Mouse (Mus musculus) cerebellum, postnatal 25 days (tissue): ENCODE measurements around the gene Vsig2.

Source experiments
- DNase-seq, 2 experiments: peaks; one replicate each; pipeline ENCODE4 v3.0.0; 2021; ENCODE audit warnings: mixed read lengths in 2 of 2

Vsig2 gene

DNA sequence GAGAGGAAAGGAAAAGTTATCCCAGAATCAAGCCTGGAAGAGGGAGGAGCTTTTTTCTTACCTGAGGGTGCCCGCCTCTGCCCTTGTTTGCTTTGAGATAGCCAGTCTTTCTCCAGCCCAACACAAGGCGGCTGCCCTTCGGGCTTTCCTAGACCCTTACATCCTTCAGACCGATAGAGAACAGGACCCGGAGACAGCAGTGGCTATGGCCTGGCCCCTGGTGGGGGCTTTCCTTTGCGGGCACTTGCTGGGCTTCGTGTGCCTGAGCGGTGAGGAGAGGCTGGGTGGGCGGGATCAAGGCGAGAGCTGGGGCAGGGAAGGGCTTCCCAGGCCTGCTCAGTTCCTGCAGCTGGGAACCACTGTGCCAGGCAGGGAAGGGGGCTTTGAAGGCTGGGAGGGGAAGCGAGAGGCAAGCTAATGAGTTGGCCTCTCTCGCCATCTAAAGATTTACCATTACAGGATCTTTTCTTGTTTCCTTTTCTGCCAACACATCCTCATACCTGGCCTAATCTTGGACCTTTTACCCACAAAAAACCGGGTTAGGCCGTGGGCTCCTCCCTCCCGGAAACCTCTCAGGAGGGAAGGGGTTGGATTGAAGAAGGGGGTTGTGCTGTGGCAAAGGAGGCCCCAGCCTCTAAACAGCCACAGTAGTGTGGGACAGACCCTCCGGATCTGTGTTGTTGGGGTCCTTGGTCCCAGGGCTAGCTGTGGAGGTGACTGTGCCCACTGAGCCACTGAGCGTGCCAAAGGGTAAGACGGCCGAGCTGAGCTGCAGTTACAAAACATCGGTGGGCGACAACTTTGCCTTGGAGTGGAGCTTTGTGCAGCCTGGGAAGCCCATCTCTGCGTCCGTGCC lies at the start of gene Vsig2:
Vsig2 (plus strand) TSS at position 86 of the 856 bp plus-strand sequence.
- DNase-seq: no peak

DNA sequence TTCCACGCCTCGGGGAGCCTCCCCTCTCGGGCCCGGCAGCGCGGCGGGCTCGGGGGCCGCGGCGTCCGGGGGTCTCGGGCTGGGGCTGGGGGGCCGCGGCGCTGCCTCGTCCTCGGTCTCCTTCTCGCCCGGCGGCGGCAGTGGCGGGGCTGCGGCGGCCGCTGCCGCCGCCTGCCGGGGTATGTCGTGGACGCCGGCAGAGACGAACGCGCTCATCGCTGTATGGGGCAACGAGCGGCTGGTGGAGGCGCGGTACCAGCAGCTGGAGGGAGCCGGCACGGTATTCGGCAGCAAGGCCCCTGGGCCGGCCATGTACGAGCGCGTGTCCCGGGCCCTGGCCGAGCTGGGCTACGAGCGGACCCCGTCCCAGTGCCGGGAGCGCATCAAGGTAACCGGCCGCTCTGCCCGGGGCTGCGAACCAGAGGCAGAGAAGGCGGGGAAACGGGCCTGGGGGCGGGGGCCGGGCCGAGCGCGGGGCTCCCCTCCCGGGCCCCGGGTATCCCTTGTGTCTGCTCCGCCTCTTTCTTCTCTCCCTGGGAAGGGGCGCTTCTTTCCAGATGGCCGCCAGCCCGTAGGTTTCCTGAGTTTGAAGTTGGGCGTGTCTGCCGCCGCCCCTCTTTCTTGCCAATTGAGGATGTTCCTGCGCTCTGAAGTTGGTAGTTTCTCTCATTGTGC lies 49.5 kb upstream of the Vsig2 start:
- peak; percentile 43 to 50 for DNase-seq

DNA sequence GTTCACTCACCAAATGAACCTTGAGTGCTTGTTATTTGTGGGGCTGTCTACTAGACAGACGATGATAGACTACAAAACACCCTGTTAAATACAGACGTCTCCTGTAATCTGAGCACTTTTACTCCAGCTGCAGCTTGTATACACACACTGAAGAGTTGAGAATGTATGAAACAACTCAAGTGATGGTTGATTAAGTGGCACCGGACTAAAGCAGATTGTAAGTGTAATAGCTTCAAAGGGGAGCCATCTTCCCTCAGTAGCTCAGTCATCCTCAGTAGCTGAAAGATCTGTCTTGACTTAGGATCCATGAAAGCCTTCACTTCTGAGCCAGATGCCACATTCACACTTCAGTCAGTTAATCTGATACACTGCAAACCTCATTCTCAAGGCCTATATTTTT lies 43.3 kb upstream of the Vsig2 start:
- DNase-seq: no peak

DNA sequence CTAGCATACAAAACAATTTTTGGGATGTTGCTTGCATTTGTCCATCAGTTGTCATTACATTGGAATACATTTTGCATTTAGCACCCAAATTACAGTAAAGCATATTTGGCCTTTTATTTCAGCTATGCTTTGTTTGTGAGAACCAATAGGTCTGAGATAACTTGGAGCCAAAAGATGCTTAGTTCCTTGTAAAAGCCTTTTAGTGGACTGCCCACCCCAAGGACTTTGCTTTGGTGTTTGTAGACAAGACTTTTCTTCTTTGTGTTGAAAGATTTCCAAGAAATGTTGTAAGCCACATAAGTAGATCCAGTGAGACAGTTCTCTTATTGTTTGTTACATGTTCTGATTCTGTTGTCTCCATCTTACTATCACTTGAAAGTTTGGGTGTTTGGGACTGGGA lies 42.7 kb upstream of the Vsig2 start:
- no peak for DNase-seq

DNA sequence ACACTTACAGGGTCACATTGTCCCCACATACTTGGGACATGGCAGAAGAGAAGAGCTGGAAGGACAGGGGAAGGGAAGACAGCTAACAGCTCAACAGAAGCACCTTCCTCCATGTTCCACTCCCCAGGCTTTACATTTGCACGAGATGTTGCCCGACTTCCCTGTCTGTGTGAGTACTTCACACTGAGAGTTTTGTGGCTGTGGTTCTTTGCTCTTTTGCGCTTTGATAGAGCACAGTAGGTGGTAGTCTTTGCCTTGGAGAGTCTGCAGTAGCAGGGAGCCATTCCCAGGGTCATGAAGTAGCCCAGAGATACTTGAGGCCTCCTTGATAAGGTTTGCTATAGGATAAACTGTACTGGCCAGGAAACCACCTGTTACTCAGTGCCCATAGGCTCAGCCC lies 38.9 kb upstream of the Vsig2 start:
- DNase-seq: no peak

DNA sequence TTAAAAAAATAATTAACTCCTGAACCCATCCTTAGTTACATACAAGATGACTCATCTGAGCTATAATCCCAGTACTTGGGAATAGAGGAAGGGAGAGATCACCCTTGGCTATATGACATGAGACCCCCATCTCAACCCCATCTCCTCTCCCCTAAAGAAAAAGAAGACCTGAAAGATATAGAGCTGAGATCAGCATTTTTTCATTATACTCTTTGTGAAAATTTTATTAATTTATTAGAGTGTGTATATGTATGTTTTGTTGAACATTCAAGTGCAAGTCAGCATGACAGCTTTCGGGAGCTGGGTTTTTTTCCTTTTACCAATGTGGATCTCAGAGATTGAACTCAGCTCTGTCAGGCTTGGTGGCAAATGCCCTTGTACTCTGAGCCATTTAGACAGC lies 37.9 kb upstream of the Vsig2 start:
- no peak for DNase-seq

DNA sequence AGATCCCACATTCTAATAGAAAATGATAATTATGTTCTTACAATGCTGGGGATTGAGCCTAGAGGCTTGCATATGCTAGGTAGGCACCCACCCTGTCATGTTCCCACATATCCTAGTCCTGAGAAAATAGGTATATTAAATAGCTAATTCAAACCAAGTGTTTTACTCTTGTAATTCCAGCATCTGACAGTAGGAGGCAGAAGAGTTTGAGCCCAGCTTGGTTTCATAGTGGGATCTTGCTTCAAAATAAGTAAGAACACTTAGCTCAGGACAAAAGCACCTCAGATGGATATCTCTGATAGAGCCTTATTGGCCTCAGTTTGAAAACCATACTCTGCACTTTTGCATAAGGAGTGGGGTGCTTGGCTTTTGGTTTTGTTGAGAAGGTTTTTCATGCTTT lies 34.7 kb upstream of the Vsig2 start:
- no peak for DNase-seq

DNA sequence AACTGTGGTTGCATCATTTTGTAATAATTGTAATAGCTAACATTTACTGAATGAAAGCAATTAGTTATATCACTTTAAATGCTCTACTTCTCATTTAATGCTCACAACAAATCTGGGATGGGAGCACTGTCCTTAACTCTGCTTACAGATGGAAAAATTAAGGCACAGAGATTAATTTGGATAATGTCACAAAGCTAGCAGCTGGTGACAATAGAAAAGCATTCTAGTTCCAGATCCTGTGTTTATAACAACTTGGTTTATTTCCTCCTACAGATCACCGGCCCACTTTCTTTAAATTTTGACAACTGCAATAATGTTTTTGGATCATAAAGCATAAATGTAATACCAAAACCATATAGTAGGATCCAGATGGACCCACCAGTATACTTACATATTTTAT lies 33.0 kb upstream of the Vsig2 start:
- no peak for DNase-seq

DNA sequence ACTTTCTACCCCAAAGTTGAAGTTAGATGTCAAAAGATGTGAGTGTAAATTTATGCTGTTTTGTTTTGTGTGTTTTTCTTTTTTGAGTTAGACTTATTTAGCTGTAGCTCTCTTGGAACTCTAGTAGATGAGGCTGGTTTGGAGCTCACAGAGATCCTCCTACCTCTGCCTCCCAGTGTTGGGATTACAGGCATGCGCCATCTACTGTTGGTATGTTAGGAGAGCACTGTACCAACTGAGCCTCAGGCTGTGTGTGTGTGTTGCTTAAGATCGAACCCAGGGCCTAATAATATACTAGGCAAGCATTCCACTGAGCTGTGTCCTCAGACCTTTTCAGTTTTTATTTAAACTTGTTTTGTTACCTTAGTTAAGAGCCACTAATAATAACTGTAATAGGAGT lies 27.0 kb upstream of the Vsig2 start:
- no peak for DNase-seq

DNA sequence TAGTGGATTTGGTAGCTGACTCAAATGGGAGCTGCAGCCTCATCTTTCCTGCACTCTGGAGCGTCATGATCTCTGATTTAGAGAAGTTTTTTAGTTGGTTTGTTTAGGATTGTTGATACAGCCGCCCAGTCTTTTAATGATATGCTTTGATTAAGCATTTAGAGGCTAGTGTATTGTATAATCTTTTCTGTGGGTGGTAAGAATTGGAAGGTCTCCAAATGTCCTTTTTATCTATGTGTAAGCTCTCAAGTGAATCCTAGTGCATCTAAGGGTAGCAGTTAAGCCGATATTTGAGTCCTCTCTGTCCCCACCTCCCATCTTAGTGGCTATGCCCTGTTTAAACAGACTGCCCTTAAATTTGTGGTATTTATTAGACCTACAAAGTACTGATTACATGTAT lies 24.6 kb upstream of the Vsig2 start:
- no peak for DNase-seq

DNA sequence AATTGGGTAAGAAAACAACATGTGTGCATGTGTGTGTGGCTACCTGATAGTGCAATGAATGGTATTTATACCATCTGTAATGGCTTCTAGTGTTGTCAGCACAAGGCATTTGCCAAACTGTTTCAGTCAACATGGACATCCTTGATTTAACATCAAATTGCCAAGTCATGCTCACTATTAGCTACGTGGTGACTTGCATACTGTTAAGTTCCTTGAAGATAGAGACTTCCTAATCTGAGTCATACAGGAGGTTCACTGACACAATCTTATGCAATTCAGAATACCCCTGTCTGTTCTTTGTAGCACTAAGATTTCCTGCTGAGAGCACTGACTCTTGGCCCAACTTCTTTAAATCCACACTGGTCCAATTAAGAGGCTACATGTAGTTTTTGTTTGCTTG lies 21.6 kb upstream of the Vsig2 start:
- no peak for DNase-seq

DNA sequence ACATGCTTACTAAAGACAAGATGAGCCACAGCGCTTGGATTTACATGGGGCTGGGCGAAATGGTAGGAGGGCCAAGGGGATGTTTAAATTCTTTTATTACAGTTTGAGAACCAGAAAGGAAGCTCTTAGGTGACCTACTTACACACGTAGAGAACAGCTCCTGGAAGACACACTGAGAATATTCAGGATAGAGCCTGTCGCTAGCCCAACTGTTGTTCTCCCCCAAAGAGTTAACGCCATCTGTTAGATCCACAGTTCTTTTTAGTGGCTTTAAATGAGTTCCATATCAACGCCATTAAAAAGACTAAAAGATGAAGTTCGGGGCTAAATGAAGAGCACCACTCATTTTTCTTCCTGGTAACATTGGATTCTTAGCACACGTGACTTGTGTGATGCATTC lies 20.1 kb upstream of the Vsig2 start:
- peak; percentile 36 to 42 for DNase-seq

DNA sequence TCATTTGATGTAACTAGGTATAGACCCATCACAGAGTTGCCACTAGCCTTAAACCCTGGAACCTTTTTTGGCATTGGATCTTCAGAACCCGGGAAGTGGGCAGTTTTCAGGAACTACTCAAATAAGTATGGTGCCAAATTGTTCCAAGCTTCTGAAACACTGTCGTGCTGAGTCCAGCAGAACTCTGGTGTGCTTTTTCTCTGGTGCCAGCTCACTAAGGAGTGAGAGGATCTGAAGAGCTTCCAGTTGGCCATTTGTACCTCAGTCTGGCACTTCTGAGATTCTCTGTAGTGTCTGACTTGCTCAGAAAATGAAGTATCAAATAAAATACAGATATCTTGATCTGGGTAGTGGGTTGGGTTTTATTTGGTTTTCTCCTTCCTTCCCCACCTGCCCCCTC lies 19.1 kb upstream of the Vsig2 start:
- DNase-seq: peak; percentile 19 to 33

DNA sequence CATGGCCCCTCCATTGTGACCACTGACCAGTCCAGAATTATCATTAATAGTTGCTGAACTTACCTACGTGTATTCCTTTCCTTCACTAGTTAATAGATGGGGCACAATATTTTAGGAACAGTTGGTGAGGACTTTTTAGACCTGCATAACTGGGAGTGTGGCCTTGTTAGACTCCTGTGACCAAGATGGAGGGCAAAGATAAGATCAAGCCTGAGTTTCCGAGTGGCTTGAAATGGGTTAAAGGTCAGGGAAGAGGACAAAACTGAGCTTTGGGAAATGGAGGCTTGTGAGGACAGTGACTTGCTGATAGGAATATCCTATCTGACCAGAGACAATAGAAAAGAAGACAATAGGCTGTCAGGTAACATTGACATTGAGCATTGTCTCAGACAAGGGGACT lies 13.6 kb upstream of the Vsig2 start:
- no peak for DNase-seq

DNA sequence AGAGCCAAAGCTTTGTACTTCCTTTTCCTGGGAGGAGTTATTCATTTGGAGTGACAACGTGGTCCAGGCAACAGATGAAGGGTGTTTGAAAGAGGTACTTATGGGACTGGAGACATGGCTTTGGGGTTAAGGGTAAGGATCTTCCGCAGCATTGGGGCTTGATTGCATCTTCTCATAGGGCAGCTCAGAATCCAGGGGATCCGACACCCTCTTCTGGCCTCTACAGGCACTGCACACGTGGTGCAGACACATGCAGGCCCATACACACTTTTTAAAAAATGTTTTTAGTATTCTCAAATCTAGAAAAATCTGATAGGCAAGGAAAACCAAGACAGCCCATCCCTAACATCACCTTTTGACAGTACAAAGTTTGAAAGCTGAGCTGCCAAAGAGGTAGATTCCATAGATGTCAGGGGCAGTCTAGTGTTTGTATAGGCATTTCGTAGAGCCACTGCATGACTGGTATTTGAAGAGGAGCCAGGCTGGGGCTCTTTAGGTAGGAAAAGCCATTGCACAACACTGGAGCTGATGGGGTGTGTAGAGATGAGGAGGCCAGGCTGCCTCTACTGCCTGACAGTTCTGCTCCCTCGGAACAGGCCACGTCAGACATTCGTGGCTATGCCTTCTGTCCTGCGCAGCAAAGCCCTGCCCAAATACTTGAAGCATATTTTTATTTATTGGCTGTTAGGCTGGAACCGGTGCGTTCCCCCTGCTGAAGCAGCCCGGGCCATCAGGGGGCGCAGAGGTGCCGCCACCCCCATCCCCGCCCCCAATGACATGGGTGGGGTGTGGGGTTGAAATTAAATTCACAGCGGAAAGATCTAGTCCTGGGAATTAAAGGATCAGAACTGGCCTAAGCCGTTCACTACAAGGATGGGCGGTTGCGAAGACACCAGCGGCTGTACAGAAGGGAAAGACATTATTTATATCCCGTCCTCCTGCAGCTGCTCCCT lies 12.3 kb upstream of the Vsig2 start:
- no peak for DNase-seq

DNA sequence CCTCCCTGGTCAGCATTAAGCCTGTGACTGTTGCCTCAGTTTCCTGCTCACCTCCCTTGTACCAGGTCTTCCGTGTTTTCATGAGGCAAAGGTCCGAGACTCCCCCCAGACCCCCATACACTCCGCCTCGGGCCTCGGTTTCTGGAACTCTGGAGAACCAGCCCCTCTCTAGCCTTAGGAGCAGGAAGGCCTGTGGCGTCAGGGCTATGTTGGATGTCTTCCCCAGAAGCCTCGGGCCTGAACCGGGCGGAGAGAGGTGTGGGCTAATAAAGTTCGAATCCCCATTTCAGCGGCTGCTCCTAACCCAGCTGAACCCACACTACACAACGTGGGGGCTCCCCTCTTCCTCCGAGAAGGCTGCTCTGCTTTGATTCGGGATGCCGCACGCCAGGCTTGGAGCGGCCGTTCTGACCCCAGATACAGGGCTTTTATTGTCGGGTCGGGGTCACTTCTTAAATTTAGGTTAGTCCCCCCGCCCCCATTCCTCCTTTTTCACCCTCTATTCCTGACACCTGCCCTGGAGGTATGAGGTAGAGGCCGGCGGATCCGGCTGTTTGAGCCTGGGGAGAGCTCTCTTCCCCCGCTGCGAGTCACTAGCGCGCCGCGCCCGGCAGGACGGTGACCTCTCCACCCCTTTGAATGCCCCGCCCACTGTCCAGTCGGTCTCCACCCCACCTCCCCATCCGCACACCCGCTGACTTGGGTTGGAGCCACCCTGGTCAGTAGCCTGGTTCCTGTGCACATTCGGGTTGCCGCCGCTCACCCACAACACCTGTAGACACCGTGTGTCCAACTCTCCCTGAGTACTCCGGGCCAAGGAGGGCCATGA lies 11.4 kb upstream of the Vsig2 start, which contains the start of gene Esam:
Esam (plus strand) TSS at position 683 of the 829 bp plus-strand sequence.
- DNase-seq: peak; percentile 27 to 54

DNA sequence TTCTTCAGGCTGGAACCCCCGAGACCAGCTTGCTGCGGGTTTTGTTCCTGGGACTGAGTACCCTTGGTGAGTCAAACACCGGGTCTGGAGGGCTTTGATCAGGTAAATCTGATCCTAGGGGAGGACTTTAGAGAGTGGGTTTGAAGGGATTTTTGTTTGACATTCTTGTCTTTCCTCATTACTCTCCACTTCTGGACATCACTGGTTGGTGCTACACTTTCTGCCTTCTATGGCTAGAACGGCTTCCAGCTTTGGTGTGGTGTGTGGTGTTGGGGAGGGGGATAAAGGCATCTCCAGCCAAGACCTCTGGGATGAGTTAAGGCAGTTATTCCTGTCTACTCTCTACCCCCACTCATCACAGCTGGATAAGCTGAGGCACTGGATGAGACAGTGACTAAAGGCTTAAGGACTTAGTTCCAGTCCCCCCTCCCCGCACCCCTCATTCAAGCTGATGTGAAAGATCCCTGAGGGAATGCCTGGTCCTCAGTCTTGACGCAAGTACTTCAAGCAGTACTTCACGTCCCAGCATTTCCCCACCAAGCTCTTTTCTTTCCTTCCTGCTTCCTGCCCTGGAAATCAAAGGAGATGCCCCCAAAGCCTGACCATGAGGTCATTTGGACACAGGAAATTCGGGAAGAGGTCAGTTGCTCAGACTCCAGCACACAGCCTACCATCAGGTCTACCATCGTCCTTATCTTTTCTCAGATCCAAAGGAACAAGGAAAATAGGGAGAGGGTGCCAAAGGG lies 10.7 kb upstream of the Vsig2 start:
- no peak for DNase-seq

DNA sequence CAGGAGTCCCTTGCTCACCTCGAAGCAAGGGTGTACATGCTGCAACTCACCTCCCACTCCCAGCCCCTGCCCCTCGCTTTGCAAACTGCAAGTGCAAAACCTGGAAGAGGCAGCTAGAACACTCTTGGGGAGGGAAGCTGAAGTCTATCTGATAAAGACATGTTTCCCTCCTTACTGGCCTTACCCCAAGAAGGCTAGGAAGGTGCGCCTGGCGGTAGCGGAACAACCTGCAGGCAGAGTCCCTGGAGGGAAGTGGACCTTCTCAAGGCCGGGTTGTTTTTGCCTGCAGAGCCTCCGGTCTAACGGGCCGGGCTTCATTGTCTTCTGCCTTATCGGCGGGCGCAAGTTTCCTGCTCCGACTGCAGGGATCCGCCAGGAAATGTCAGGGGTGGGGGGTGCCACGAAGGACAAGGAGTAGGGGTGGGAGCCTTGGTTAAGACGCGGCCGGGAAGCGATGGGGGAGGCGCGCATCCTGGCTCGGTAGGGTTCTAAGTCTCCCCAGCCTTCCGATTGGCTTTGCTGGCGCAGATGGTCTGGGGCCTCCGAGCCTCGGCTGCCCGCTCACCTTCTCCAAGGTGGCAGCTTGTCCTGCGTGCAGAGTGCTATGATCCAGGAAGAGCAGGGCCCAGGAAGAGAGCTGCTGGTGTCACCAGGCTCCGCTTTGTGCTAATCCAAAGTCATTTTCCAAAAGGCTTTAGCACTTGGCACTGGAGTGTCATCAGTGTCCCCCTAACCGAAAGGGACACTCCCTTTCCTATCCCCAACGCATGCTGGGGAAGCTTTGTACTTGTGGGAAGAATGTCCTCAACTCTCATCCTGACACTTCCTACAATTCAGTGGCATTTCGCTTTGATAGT lies 8.8 kb upstream of the Vsig2 start:
- peak; percentile 69 to 71 for DNase-seq

DNA sequence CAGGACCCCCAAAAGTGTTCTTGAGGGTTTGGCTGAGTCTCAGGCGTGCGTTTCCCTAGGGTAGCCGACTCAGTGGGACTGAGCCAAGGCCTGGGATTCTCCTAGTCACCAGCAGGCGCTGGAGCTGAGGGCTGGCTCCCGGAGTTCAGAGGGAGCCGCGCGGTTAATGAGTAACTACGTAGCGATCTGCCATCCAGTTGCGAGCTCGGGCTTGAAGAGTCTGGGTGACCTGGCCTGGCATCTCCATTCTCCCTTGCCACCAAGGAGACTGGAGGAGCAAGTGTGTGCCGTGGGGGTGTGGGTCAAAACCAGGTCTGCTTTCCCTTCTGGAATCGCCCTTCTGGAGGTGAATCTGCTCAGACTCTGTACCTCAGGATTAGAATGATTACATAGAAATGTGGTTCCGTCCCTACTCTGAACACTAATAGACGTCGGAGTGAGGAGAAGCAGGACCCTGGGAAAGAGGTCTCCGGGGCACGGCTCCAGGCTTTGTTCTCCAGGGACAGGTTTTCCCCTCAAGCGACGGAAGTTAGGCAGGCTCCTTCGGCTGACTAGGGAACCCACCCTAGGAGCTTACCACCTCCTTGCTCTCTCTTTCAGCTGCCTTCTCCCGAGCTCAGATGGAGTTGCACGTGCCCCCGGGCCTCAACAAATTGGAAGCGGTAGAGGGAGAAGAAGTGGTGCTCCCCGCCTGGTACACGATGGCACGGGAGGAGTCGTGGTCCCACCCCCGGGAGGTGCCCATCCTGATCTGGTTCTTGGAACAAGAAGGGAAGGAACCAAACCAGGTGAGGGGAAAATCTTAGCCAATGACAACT lies 8.0 kb upstream of the Vsig2 start:
- peak; percentile 61 to 62 for DNase-seq

DNA sequence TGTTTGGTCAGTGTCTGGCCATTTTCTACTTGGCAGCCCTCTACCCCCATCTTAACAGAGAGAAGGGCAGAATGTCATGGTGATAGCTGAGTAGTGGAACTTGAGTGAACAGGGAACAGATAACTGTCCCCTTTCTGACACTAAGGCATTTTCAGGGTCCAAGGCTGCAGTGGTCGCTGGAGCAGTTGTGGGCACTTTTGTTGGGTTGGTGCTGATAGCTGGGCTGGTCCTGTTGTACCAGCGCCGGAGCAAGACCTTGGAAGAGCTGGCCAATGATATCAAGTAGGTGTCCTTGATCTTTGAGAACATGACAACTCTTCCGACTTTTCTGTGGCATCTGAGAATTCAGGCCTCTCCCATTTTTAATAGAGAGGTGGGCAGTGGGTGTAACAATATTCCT lies 2.2 kb upstream of the Vsig2 start:
- DNase-seq: no peak
